Mouse (Mus musculus): ENCODE results near the gene Alx3. TPM values are rescaled to one million over a fixed set of nuclear protein-coding genes. Genes with fewer than 3 reads are reported as not detected.
"Not testable (repeated sequence)": the region's sequence is repeated elsewhere in the genome, so short reads cannot be mapped to it uniquely, and the experiment has no call there.

Gene Alx3
- total RNA-seq, 2 experiments from 2014 or later = 1.1 to 1.9 TPM

- no peak for DNase-seq (ENCODE audit: low spot score in 2 of 2)
- intact Hi-C loops (cut with DNase I) = no loop called here
These were observed 25.1 kb downstream of the Alx3 start for GRCm38 (mm10) chr3:107619911-107620310.

DNA sequence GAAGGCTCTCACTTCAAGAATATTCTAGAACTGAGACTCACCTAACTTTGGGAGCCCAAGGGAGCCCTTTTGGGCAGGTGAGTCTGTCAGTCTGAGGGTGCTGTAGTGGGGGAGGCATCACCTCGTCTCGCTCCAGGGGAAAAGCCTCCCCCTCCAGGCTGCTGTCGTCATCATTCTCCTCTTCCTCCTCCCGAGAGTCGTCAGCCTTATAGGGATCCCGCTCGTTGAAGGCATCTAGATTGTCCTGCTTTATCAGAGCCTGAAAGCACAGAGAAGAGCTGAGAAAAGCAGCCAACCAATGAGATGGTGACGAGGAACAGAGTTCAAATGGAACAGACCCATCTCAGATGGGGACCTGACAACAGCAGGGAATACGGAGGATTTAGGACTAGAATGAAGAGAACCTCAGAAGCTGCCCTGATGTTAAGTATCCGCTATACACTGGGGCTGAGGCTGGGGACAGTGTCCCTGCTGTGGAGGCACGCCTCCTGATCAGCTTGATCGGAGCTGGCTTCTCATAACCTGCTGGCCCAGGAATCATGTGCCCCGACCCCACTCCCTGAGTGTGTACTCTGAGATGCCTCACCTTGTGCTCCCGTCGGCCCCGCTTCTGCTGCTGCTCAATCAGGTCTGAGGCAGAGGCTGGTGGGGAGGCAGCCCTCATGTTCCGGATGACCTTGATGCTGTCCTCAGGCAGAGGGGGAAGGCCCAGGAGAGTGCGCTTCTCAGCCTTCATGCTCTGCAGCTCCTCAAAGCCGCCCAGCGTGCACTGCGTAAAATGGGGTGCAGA, 26.6 kb downstream of the Alx3 start:
- no peak for DNase-seq (ENCODE audit: low spot score in 2 of 2)
- intact Hi-C loops (cut with DNase I) = no loop called here

DNA sequence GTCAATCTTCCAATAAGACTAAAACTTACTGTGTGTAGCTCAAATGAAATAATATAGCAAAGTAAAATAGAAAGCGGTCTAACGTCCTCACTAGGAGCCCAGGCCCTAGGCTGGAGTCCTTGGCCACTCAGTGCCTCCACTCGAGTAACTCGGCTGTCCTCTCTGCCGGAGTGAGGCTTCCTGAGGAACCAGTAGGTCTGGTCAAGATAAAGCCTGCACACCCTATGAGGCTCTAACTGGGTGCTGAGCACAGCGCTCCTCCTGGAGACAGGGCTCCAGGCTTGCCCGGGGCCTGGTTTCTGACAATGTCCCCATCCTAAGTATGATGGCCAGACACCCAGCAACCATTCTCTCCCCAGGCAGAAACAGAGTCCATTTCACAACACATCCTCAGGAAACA, 27.7 kb downstream of the Alx3 start:
- DNase-seq (ENCODE audit: low spot score in 2 of 2) = no peak
- intact Hi-C loops (cut with DNase I) = no loop called here

- intact Hi-C loops (cut with DNase I) = no loop called here
- DNase-seq (ENCODE audit: low spot score in 2 of 2) = no peak
These were observed 29.6 kb downstream of the Alx3 start for GRCm38 (mm10) chr3:107624424-107624823.

DNA sequence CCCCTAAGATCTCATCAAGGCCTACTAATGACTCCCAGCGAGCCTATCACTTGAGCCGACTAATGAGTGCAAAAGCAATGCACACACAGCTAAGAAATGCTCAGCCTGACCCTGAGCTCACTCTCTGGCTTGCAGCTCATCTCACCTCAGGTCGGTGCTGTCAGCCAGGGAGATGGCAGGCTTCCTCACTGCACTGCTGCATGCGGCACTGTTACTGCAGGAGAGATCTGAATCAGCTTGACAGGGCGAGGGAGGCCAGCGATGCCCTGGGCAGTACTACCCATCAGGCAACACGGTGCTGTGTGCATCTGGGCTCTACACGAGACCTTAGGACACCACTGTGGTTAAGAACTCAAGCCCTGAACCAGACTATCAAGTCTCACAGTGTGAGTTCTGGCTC, 30.7 kb downstream of the Alx3 start:
- DNase-seq (ENCODE audit: low spot score in 2 of 2) = no peak
- intact Hi-C loops (cut with DNase I) = no loop called here

DNA sequence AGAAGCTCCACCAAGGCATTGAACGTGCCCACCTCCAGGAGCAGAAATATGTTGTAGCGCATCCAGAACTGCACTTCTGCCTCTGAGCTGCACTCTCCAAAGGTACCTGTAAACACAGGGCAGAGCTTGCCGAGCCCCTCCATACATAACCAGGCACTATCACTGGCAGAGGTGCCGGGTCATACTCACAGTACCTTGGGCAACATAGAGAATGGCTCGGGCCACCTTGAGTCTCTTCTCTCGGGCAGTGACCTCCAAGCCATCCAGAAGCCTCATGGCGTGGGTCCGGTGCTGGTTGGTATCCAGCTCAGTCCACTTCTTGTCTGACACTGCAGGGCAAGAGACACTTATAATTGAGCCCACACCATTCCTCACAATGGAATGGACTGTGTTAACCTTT, 31.9 kb downstream of the Alx3 start:
- intact Hi-C loops (cut with DNase I) = no loop called here

GRCm38 (mm10) chr3:107627641-107628040, 32.8 kb downstream of the Alx3 start:
- intact Hi-C loops (cut with DNase I) = no loop called here
- no peak for DNase-seq (ENCODE audit: low spot score in 2 of 2)

More for the DNA sequence above, 31.9 kb downstream of the Alx3 start:
- DNase-seq (ENCODE audit: low spot score in 2 of 2) = no peak

DNA sequence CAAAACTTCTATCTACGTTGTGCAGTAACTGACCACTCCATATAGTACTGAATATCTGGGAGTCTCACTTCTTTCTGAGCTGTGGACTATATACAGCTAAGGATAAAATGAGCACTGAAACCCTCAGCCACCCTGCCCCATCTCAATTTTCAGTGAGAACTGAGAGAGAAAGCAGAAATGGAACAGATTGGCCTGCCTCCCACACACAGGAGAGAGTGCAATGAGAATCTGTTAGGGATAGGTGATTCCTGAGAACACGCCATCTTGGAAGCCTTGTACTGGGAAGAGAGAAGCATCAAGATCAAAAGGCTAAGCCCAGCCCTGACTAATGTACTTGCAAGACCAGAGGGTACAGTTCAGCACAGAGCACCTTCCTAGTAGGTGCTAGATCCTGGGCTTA, 33.7 kb downstream of the Alx3 start:
- peak in 1 of 2 experiments; percentile 36 for DNase-seq (ENCODE audit: low spot score in 2 of 2)
- intact Hi-C loops (cut with DNase I) = no loop called here

DNA sequence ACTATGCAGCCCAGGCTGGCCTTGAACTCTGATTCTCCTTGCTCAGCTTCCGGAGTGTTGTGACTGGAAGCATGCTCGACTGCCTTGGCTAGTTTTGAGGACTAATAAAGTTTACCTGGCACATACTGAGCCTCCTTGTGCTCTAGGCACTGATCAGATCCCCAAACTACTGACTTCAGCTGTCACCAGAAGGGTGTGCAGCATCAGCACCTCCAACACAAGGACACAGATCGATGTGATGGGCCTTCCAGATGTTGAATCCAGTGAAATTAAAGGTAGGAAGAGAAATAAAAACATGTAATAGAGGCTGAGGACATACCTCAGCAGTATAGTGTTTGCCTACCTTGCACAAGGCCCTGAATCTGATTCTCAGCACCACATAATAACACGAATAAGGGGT, 34.6 kb downstream of the Alx3 start:
- DNase-seq (ENCODE audit: low spot score in 2 of 2) = no peak
- intact Hi-C loops (cut with DNase I) = no loop called here

DNA sequence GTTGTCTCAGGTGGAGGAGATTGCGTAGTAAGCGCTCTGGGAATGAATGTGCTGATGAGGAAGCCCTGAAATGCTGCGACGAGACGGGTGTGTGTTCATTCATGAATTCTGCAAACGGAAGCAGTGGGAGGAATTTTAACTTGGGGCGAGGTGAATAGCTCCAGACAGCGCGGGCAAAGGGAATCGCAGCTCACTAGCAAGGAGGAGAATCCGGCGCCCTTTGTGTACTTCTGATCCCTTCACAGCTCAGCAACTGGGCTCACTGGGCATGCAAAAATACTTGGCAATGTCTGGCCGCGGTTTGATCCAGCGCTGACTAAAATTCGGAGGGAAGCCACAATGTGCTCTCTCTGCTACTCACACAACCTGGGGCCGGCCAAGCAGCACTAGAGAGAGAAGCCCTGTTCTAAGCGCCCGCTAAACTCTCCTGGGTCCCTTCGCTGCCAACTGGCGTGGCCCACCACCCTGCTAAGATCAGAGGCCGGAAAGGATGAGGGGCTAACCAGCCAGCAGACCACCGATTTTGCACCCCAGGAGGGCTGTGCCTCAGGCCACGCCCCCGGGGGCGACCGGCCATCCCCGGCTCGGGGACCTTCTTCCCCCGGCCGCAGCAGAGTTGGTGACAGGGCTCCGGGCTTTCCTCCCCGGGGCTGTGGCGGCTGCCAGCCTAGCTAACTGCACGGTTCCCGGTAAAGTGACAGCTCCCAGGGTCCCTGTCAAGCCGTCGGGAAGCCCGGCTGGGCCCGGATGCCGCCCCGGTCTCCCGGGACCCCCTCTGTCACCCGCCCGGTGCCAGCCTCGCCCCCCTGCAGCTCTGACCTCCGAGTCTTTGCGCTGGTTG, 36.1 kb downstream of the Alx3 start, which contains the start of gene Gm10961:
Gm10961 (plus strand) TSS at position 641 of the 841 bp plus-strand sequence.
- intact Hi-C loops (cut with DNase I) = loop anchor here (5.0 kb wide), 1 partner anchor 56 kb away; no protein-coding TSS in a partner anchor
- peak; percentile 35 to 61 for DNase-seq (ENCODE audit: low spot score in 2 of 2)

DNA sequence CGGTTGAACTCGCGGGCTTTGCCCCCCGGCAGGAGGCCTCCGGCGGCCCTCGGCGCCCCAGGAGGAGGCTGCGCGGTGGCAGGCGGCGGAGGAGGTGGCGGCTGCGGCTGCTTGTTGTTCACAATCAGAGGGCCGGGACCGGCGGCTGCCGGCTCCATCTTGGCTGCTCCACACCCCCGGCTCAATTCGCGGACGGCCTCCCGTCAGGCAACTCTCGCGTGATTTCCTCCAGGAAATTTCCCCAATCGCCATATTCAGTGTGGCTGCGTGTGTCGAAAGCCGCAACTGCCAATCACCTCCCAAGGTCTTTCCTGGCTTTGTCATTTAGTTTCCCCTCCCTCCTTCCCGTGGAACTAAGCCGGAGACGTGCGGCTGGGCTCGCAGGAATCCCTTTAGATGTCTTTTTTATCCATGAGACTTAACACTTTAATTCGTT, 36.7 kb downstream of the Alx3 start, which contains the start of gene Strip1:
Strip1 (minus strand) TSS at position 172 of the 436 bp plus-strand sequence.
- intact Hi-C loops (cut with DNase I) = loop anchor here (5.0 kb wide), 1 partner anchor 56 kb away; no protein-coding TSS in a partner anchor
- DNase-seq (ENCODE audit: low spot score in 2 of 2) = peak; percentile 94 to 95

- intact Hi-C loops (cut with DNase I) = loop anchor here (5.0 kb wide), 1 partner anchor 55 kb away; no protein-coding TSS in a partner anchor
- no peak for DNase-seq (ENCODE audit: low spot score in 2 of 2)
These were observed 38.0 kb downstream of the Alx3 start for GRCm38 (mm10) chr3:107632786-107633185.

DNA sequence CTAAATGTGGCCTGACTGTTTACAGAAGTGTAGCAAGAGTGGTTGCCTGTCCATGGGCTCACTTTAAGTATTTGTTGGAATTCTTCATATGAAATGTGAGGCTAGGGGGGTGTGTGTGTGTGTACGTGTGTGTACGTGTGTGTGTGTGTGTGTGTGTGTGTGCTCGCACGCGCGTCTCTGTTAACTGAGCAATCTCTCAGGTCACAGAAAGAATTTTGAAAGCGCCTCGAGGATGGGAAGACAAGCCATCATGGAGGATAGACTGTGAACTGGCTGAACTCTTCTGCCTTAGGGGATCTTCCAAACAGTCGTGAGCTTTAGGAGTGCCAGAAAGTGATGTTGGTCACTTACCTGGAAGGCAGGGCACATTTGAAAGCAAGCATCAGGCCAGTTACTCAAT, 39.1 kb downstream of the Alx3 start:
- DNase-seq (ENCODE audit: low spot score in 2 of 2) = no peak
- intact Hi-C loops (cut with DNase I) = loop anchor here (5.0 kb wide), 1 partner anchor 53 kb away; no protein-coding TSS in a partner anchor

DNA sequence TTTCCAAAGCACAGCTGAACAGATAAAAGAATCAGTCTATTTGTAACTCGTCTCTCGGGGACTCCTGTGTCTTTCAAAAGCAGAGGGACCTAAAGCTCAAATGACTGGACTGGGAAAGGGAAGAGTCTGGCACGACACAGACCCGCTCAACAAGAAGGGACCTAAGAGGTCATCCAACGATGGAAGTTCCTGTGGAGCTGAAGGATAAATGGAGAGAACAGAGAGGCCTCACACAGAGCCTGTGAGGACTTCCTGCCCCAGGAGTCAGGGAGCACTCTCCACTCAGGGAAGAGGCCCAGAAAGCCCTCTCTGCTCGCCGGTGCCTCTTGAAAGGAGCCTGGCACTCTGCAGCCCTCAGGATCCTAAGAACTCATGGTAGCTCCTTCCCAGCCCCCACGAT, 41.0 kb downstream of the Alx3 start:
- intact Hi-C loops (cut with DNase I) = no loop called here

DNA sequence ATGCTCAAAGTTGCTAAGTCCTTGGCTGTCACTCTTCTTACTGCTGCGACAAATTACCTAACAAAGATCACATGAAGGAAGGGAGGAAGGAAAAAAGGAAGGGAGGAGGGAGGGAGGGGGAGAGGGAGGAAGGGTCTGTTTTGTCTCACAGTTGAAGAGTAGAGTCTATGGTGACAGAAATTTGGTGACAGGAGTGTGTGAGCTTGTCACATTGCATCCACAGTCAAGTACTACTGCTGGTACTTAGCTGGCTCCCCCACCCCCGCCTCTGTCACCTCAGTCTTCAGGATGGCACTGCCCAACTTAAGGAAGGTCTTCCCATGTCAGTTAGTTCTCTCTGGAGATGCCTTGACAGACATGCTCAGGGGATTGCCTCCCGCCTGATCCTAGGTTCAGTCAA, 41.4 kb downstream of the Alx3 start:
- intact Hi-C loops (cut with DNase I) = no loop called here
- no peak for DNase-seq (ENCODE audit: low spot score in 2 of 2)

More for the DNA sequence above, 41.0 kb downstream of the Alx3 start:
- no peak for DNase-seq (ENCODE audit: low spot score in 2 of 2)

- intact Hi-C loops (cut with DNase I) = no loop called here
- DNase-seq (ENCODE audit: low spot score in 2 of 2) = no peak
These were observed 42.9 kb downstream of the Alx3 start for GRCm38 (mm10) chr3:107637606-107638172.

DNA sequence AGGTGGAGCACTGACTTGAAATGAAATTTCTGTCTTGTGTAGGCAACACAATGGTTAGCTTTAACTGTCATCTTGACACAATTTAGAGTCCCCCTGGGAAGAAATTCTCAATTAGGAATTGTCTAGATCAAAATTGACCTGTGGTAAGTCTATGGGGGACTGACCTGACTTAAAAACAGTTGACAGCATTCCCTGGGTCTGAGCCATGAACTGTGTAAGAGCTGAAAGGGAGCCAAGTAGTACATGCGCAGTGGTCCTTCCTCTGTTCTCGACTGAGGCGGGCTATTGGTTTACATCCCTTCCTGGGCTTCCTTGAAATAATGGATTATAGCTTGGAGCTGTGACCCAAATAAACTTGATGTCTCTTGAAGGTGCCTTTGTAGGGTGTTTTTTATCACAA, 52.1 kb downstream of the Alx3 start:
- DNase-seq (ENCODE audit: low spot score in 2 of 2) = no peak
- intact Hi-C loops (cut with DNase I) = no loop called here

DNA sequence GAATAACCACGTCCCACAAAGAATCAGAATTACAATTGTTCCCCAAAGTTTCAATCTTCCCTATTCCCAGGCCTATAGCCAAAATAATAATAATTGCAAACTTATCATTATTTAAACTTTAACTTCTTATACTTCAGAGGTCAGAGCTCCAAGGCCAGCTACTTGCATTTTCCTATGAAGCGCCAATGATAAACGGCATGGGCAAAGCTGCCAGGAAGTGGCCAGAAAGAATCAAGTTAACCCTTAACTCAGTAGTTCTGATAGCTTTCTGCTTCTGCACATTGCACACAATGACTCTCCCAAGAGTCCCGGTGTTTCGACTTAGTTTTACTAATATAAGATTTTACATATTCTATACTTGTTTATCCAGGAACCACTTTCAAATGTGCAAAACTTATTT, 55.4 kb downstream of the Alx3 start:
- DNase-seq (ENCODE audit: low spot score in 2 of 2) = not testable (repeated sequence)

GRCm38 (mm10) chr3:107652968-107653367, 58.1 kb downstream of the Alx3 start:
- DNase-seq (ENCODE audit: low spot score in 2 of 2) = no peak
- intact Hi-C loops (cut with DNase I) = no loop called here

More for the DNA sequence above, 55.4 kb downstream of the Alx3 start:
- intact Hi-C loops (cut with DNase I) = not testable (repeated sequence)

DNA sequence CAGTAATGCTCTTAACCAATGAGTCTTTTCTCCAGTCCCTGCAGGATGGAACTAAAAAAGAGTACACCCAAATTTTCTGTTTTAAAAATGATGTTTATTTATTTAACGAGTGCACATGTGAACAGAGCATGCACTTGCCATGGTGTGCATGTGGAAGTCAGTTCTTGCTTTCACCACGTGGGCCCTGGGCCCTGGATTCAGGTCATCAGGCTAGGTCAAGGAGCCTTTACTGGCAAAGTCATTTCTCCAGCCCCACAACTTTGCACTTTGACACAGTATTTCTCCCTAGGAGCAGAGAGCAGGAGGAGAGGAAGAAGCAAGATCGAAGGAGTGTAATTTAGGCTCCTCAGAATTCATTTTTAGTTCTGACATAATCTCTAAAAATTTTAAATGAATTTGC, 60.0 kb downstream of the Alx3 start:
- DNase-seq (ENCODE audit: low spot score in 2 of 2) = no peak
- intact Hi-C loops (cut with DNase I) = no loop called here

Data from left cerebral cortex, postnatal 14 days (tissue).